ENCODE assay signal across 21 mouse cellular contexts in genomic region chr8:85521332-85521731, GRCm38 (mm10). TPM values are rescaled to one million over a fixed set of nuclear protein-coding genes. Genes with fewer than 3 reads are reported as not detected.
A peak's percentile ranks its signal among the peaks of the same experiment; 100 is the strongest.
DNase-seq lines count a peak whose midpoint lies in the region; ATAC-seq lines count a peak whose summit lies in the region.
"Had no signal": no experiment of that assay in that cellular context is flagged by ENCODE, and none has a peak within 500 bp of the region (broad histone marks: within the 10 kb centered on the region; RNA-seq: fewer than 3 reads in every experiment).

No protein-coding gene starts in this region.

- no peak overlapping the region for H3K9ac ChIP-seq in heart, embryonic 11.5 days (ENCODE audit: low read depth, low read length)
- no peak overlapping the region for H3K9ac ChIP-seq in hindbrain, embryonic 12.5 days
- H3K9ac ChIP-seq: embryonic facial prominence, embryonic 15.5 days; midbrain, embryonic 13.5 days; neural tube, embryonic 12.5 days had no signal

- no peak overlapping the region for H3K4me3 ChIP-seq in heart, embryonic 11.5 days (ENCODE audit: low read depth, low read length)
- no peak overlapping the region for H3K4me3 ChIP-seq in hindbrain, embryonic 12.5 days
- H3K4me3 ChIP-seq: embryonic facial prominence, embryonic 15.5 days; forebrain, embryonic 10.5 days; hindbrain, embryonic 10.5 days; layer of hippocampus, adult 2 months; midbrain, embryonic 13.5 days; neural tube, embryonic 12.5 days had no signal

- H3K36me3 ChIP-seq in heart, embryonic 11.5 days (ENCODE audit: control insufficient read depth, insufficient read depth, low read length), result 0 out of 2 replicates have a peak, but pooled peaks cover 4% of the 10 kb centered on the region
- peaks cover 70% of the 10 kb centered on the region for H3K36me3 ChIP-seq in hindbrain, embryonic 12.5 days

- no peaks in the 10 kb centered on the region; the same call in 1 of the 2 replicates for H3K4me1 ChIP-seq in heart, embryonic 11.5 days (ENCODE audit: control insufficient read depth, insufficient read depth, low read length)
- H3K4me1 ChIP-seq in hindbrain, embryonic 12.5 days, result no peaks in the 10 kb centered on the region
- H3K4me1 ChIP-seq: embryonic facial prominence, embryonic 15.5 days; forebrain, embryonic 10.5 days; hindbrain, embryonic 10.5 days; midbrain, embryonic 13.5 days; neural tube, embryonic 12.5 days had no signal

- intact Hi-C loops in heart, postnatal 25 days (cut with DNase I), result loop anchor here (5.0 kb wide), 1 partner anchor 36 kb away; the partner anchor contains the start of gene Dnaja2

- H3K9me3 ChIP-seq in heart, embryonic 11.5 days (replicated peaks; ENCODE audit: control insufficient read depth, low read length), result no peaks in the 10 kb centered on the region
- H3K9me3 ChIP-seq in hindbrain, embryonic 12.5 days (replicated peaks), result no peaks in the 10 kb centered on the region
- H3K9me3 ChIP-seq: embryonic facial prominence, embryonic 15.5 days; forebrain, embryonic 10.5 days; hindbrain, embryonic 10.5 days; midbrain, embryonic 13.5 days; neural tube, embryonic 12.5 days had no signal

- no peak overlapping the region for H3K4me2 ChIP-seq in heart, embryonic 11.5 days
- no peak overlapping the region for H3K4me2 ChIP-seq in hindbrain, embryonic 12.5 days (replicated peaks)
- H3K4me2 ChIP-seq: embryonic facial prominence, embryonic 15.5 days; midbrain, embryonic 13.5 days; neural tube, embryonic 12.5 days had no signal

- peak; percentile 97 for DNase-seq in heart, adult 11 months
- peak; percentile 39 for DNase-seq in adrenal gland, postnatal 25 days
- peak; percentile 40 for DNase-seq in gastrocnemius, postnatal 10 days
- DNase-seq in heart, postnatal 25 days (ENCODE audit: low spot score), result peak; percentile 31
- DNase-seq in T-cell, adult 2 months (ENCODE audit: low spot score), result no peak
- DNase-seq: cerebellum, adult 11 months; cerebellum, postnatal 25 days; embryo, embryonic 11 days; kidney, adult 2 months; kidney, postnatal 14 days; layer of hippocampus, postnatal 36 days; lung, postnatal 10 days; thymus, postnatal 25 days had no signal

- no peak for ATAC-seq in heart, embryonic 11.5 days (replicated peaks; ENCODE audit: insufficient number of reproducible peaks, low FRiP score, low TSS enrichment)
- ATAC-seq in hindbrain, embryonic 12.5 days (ENCODE audit: low FRiP score), result no peak
- ATAC-seq: midbrain, embryonic 13.5 days had no signal

- no peaks in the 10 kb centered on the region for H3K27me3 ChIP-seq in heart, embryonic 11.5 days (ENCODE audit: control insufficient read depth, insufficient read depth, low read length)
- no peaks in the 10 kb centered on the region for H3K27me3 ChIP-seq in hindbrain, embryonic 12.5 days
- H3K27me3 ChIP-seq: embryonic facial prominence, embryonic 15.5 days; midbrain, embryonic 13.5 days; neural tube, embryonic 12.5 days had no signal

- no peak overlapping the region for H3K27ac ChIP-seq in heart, embryonic 11.5 days (ENCODE audit: low read depth, low read length)
- H3K27ac ChIP-seq in hindbrain, embryonic 12.5 days, result no peak overlapping the region
- H3K27ac ChIP-seq: embryonic facial prominence, embryonic 15.5 days; forebrain, embryonic 10.5 days; hindbrain, embryonic 10.5 days; layer of hippocampus, adult 2 months; midbrain, embryonic 13.5 days; neural tube, embryonic 12.5 days had no signal

- WGBS in heart, embryonic 11.5 days (ENCODE audit: insufficient replicate concordance), result 86% methylated on average over 8 of the region's 8 CpGs
- 94% methylated on average over 8 of the region's 8 CpGs for WGBS in hindbrain, embryonic 12.5 days

RNA-seq across cellular contexts. Expression of gene Gpt2, which starts 29.0 kb away (rescaled TPM):
- polyA plus RNA-seq in heart, embryonic 11.5 days (2014; fragmentation: Nextera tagmentation; extraction: Ambion mirVana), result 13.6 and 13.9 TPM in 2 replicates
- total RNA-seq in adrenal gland, postnatal 25 days (2021), result 233 and 253 TPM in 2 replicates
- 10 to 100 TPM; 51.8 to 58.5 TPM for total RNA-seq in gastrocnemius, postnatal 10 days (2021)
- total RNA-seq in heart, postnatal 25 days (2021), result 10 to 100 TPM; 32.9 to 36.1 TPM
- polyA plus RNA-seq in hindbrain, embryonic 12.5 days (2016; fragmentation: Nextera tagmentation; extraction: Ambion mirVana), result 44.4 and 44.8 TPM in 2 replicates

RNA-seq across cellular contexts. Expression of gene Dnaja2, which starts 33.8 kb away (rescaled TPM):
- 142 and 161 TPM in 2 replicates for polyA plus RNA-seq in heart, embryonic 11.5 days (2014; fragmentation: Nextera tagmentation; extraction: Ambion mirVana)
- 140 and 166 TPM in 2 replicates for total RNA-seq in adrenal gland, postnatal 25 days (2021)
- total RNA-seq in gastrocnemius, postnatal 10 days (2021), result 100 to 1,000 TPM; 168 to 183 TPM
- total RNA-seq in heart, postnatal 25 days (2021), result 100 to 1,000 TPM; 220 to 258 TPM
- 170 and 174 TPM in 2 replicates for polyA plus RNA-seq in hindbrain, embryonic 12.5 days (2016; fragmentation: Nextera tagmentation; extraction: Ambion mirVana)
